Mouse (Mus musculus) MEL (cell line): ENCODE data around the gene Trank1. TPM values are rescaled to one million over a fixed set of nuclear protein-coding genes. Genes with fewer than 3 reads are reported as not detected.

ENCODE experiments used
- DNase-seq: peaks from one replicate; pipeline ENCODE4 v3.0.0; 2011; ENCODE audit warnings: low read depth, low spot score
- H3K27ac ChIP-seq: 2 replicates; pipeline ENCODE4 v1.5.1; 2012; ENCODE audit warnings: low read depth, mild to moderate bottlenecking, control low read depth, low read length, moderate library complexity; ENCODE audit not compliant: control insufficient read depth
- H3K27me3 ChIP-seq, 2 experiments: fragments of 150-350 bp in 1 of 2; sonication (generic) in 1 of 2; 2 replicates each; pipeline ENCODE4 v1.6.1; 2012; ENCODE audit warnings: low read length in 2 of 2, mild to moderate bottlenecking in 2 of 2, improper control_type of control experiment in 1 of 2, moderate library complexity in 1 of 2; ENCODE audit not compliant: insufficient read depth in 2 of 2, control insufficient read depth in 1 of 2
- H3K36me3 ChIP-seq, 2 experiments: 2 replicates each; pipeline ENCODE4 v1.6.1; 2012 to 2014; ENCODE audit warnings: low read length in 2 of 2, improper control_type of control experiment in 1 of 2, inconsistent platforms in 1 of 2, mild to moderate bottlenecking in 1 of 2; ENCODE audit not compliant: insufficient read depth in 2 of 2, control insufficient read depth in 1 of 2
- H3K4me1 ChIP-seq, 2 experiments: fragments of 150-350 bp in 1 of 2; sonication (generic) in 1 of 2; 2 replicates each; pipeline ENCODE4 v1.6.1; 2012; ENCODE audit warnings: low read length in 2 of 2, improper control_type of control experiment in 1 of 2, mild to moderate bottlenecking in 1 of 2; ENCODE audit not compliant: insufficient read depth in 2 of 2, control insufficient read depth in 1 of 2
- H3K4me3 ChIP-seq, 2 experiments: fragments of 150-350 bp in 1 of 2; sonication (generic) in 1 of 2; 2 replicates each; pipeline ENCODE4 v1.5.1; 2012; ENCODE audit warnings: low read depth in 2 of 2, low read length in 2 of 2, mild to moderate bottlenecking in 2 of 2, moderate library complexity in 2 of 2, control low read depth in 1 of 2, improper control_type of control experiment in 1 of 2; ENCODE audit not compliant: control insufficient read depth in 1 of 2, insufficient read depth in 1 of 2
- H3K79me2 ChIP-seq: 2 replicates; pipeline ENCODE4 v1.6.1; 2012; ENCODE audit warnings: mild to moderate bottlenecking, low read length, moderate library complexity; ENCODE audit not compliant: control insufficient read depth, poor library complexity, insufficient read depth
- H3K9ac ChIP-seq: 2 replicates; pipeline ENCODE4 v1.6.1; 2012; ENCODE audit warnings: low read depth, mild to moderate bottlenecking, control low read depth, low read length, moderate library complexity; ENCODE audit not compliant: control insufficient read depth, poor library complexity, severe bottlenecking
- H3K9me3 ChIP-seq: fragments of 150-350 bp; sonication (generic); replicated peaks from 2 replicates; pipeline ENCODE4 v1.6.1; 2012; ENCODE audit warnings: mild to moderate bottlenecking, low read length, improper control_type of control experiment, moderate library complexity; ENCODE audit not compliant: insufficient read depth
- BHLHE40 ChIP-seq: IDR thresholded peaks from 2 replicates; pipeline ENCODE4 v1.6.1; 2012; ENCODE audit warnings: low read depth, mild to moderate bottlenecking, inconsistent platforms, low read length, improper control_type of control experiment, borderline replicate concordance
- CTCF ChIP-seq, 3 experiments: IDR thresholded peaks in 2 of 3; conservative IDR thresholded peaks in 1 of 3; 2 replicates each; pipeline ENCODE4 v1.5.1; 2011 to 2012; ENCODE audit warnings: low read length in 3 of 3, low read depth in 2 of 3, mild to moderate bottlenecking in 2 of 3, improper control_type of control experiment in 1 of 3, inconsistent platforms in 1 of 3, mixed read lengths in 1 of 3, moderate library complexity in 1 of 3; ENCODE audit not compliant: control insufficient read depth in 1 of 3, insufficient read depth in 1 of 3, poor library complexity in 1 of 3, severe bottlenecking in 1 of 3
- E2F4 ChIP-seq: IDR thresholded peaks from 2 replicates; pipeline ENCODE4 v1.6.1; 2011; ENCODE audit warnings: low read depth, low read length, improper control_type of control experiment, borderline replicate concordance
- ELF1 ChIP-seq: IDR thresholded peaks from 2 replicates; pipeline ENCODE4 v1.6.1; 2014; ENCODE audit warnings: low read depth, mild to moderate bottlenecking, inconsistent platforms, low read length, improper control_type of control experiment, moderate library complexity
- ETS1 ChIP-seq: IDR thresholded peaks from 2 replicates; pipeline ENCODE4 v1.6.1; 2012; ENCODE audit warnings: low read depth, mild to moderate bottlenecking, inconsistent platforms, low read length, improper control_type of control experiment, moderate library complexity
- GABPA ChIP-seq: IDR thresholded peaks from 2 replicates; pipeline ENCODE4 v1.6.1; 2012; ENCODE audit warnings: low read depth, mild to moderate bottlenecking, inconsistent platforms, low read length, improper control_type of control experiment, moderate library complexity
- GATA1 ChIP-seq: IDR thresholded peaks from 2 replicates; pipeline ENCODE4 v1.6.1; 2011; ENCODE audit warnings: low read depth, low read length, improper control_type of control experiment
- MAX ChIP-seq: IDR thresholded peaks from 2 replicates; pipeline ENCODE4 v1.6.1; 2011; ENCODE audit warnings: low read length, improper control_type of control experiment
- MEF2A ChIP-seq: IDR thresholded peaks from 2 replicates; pipeline ENCODE4 v1.6.1; 2014; ENCODE audit warnings: low read depth, mild to moderate bottlenecking, inconsistent platforms, low read length, improper control_type of control experiment; ENCODE audit not compliant: poor library complexity, insufficient replicate concordance, severe bottlenecking; ENCODE audit errors: extremely low read depth
- MXI1 ChIP-seq: IDR thresholded peaks from 2 replicates; pipeline ENCODE4 v1.6.1; 2011; ENCODE audit warnings: mild to moderate bottlenecking, low read depth, low read length, improper control_type of control experiment
- MYB ChIP-seq: IDR thresholded peaks from 2 replicates; pipeline ENCODE4 v1.6.1; 2011; ENCODE audit warnings: mild to moderate bottlenecking, low read depth, low read length, improper control_type of control experiment
- MYC ChIP-seq: IDR thresholded peaks from 2 replicates; pipeline ENCODE4 v1.6.1; 2011; ENCODE audit warnings: low read depth, mild to moderate bottlenecking, low read length, improper control_type of control experiment, moderate library complexity
- NELFE ChIP-seq: IDR thresholded peaks from 2 replicates; pipeline ENCODE4 v1.6.1; 2011; ENCODE audit warnings: low read depth, low read length, improper control_type of control experiment
- POLR2AphosphoS2 ChIP-seq: IDR thresholded peaks from 2 replicates; pipeline ENCODE4 v1.6.1; 2011; ENCODE audit warnings: low read length, improper control_type of control experiment
- RAD21 ChIP-seq: IDR thresholded peaks from 2 replicates; pipeline ENCODE4 v1.6.1; 2011; ENCODE audit warnings: mild to moderate bottlenecking, low read depth, low read length, improper control_type of control experiment
- SIN3A ChIP-seq: IDR thresholded peaks from 2 replicates; pipeline ENCODE4 v1.6.1; 2012; ENCODE audit warnings: low read length, improper control_type of control experiment, inconsistent platforms
- SMC3 ChIP-seq: IDR thresholded peaks from 2 replicates; pipeline ENCODE4 v1.6.1; 2011; ENCODE audit warnings: low read depth, low read length, improper control_type of control experiment
- TAL1 ChIP-seq: IDR thresholded peaks from 2 replicates; pipeline ENCODE4 v1.6.1; 2012; ENCODE audit warnings: mild to moderate bottlenecking, inconsistent platforms, low read length, moderate library complexity, mixed read lengths
- TBP ChIP-seq: IDR thresholded peaks from 2 replicates; pipeline ENCODE4 v1.8.0; 2011; ENCODE audit warnings: low read depth, low read length, improper control_type of control experiment
- UBTF ChIP-seq: IDR thresholded peaks from 2 replicates; pipeline ENCODE4 v1.6.1; 2012; ENCODE audit warnings: low read depth, mild to moderate bottlenecking, inconsistent platforms, low read length, improper control_type of control experiment, moderate library complexity, borderline replicate concordance; ENCODE audit not compliant: insufficient read depth
- USF2 ChIP-seq, 2 experiments: IDR thresholded peaks; 2 replicates each; pipeline ENCODE4 v1.6.1; 2011 to 2012; ENCODE audit warnings: improper control_type of control experiment in 2 of 2, low read length in 2 of 2, borderline replicate concordance in 1 of 2, inconsistent platforms in 1 of 2, low read depth in 1 of 2, mild to moderate bottlenecking in 1 of 2; ENCODE audit not compliant: insufficient read depth in 1 of 2
- ZMIZ1 ChIP-seq: IDR thresholded peaks from 2 replicates; pipeline ENCODE4 v1.6.1; 2012; ENCODE audit warnings: low read depth, mild to moderate bottlenecking, inconsistent platforms, low read length, improper control_type of control experiment, moderate library complexity
- ZNF384 ChIP-seq: IDR thresholded peaks from 2 replicates; pipeline ENCODE4 v1.6.1; 2012; ENCODE audit warnings: low read depth, mild to moderate bottlenecking, inconsistent platforms, low read length, improper control_type of control experiment
- polyA plus RNA-seq, 2 experiments: library from polyadenylated mRNA; stranded (reverse) in 1 of 2; unstranded in 1 of 2; fragments of >175 nt in 1 of 2; fragments of >200 nt in 1 of 2; gene quantifications; 2 replicates each; pipeline versions ENCODE4 v1.2.1 to v1.2.4; 2012; ENCODE audit warnings: low replicate concordance in 2 of 2, low read depth in 1 of 2; ENCODE audit not compliant: insufficient read length in 2 of 2, insufficient read depth in 1 of 2, missing spikeins in 1 of 2
- total RNA-seq: library from RNA; depleted of rRNA; stranded (reverse); fragments of 300-350 nt; gene quantifications from 2 replicates; pipeline ENCODE4 v1.2.3, GENCODE M21; 2012

Gene Trank1
- total and polyA plus RNA-seq, 3 experiments = not detected

DNA sequence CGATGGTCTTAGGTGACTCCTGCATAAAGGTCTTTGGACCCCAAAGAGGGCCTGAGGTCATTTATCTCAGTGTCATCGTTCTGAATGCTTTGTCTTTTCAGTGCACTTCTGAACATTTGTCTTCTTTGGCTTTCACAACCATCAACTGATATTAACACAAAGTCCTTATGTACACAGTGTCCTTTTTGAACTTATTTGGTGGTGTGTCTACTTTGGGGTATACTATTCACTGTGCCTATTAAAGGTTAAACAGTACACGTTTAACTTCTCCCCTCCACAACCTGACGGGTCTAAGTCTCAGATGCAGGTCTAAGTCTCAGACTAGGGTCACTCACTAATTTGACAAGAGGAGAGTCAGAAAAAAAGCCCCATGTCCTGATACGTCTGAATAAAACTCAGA lies 40.9 kb upstream of the Trank1 start:
- peak overlapping the region; percentile 82 for H3K9ac ChIP-seq
- H3K4me3 ChIP-seq = peak overlapping the region; percentile 88 to 94
- peak overlapping the region; percentile 82 for H3K27ac ChIP-seq
- peaks cover 41% of the 10 kb centered on the region for H3K79me2 ChIP-seq
- DNase-seq = no peak
- peaks cover 7 to 11% of the 10 kb centered on the region in 2 experiments for H3K4me1 ChIP-seq
- no peak for TF ChIP-seq ETS1
- TF ChIP-seq SMC3 = no peak
- TF ChIP-seq POLR2AphosphoS2 = no peak
- no peak; the same call in 1 of the 2 replicates for TF ChIP-seq SIN3A
- TF ChIP-seq USF2 (IDR thresholded peaks at IDR 0.05; ENCODE audit: borderline replicate concordance in 1 of 2, insufficient read depth in 1 of 2, low read depth in 1 of 2, low read length in 2 of 2) = no peak
- H3K27me3 ChIP-seq = no peaks in the 10 kb centered on the region
- no peaks in the 10 kb centered on the region for H3K9me3 ChIP-seq
- peaks cover under 1 to 37% of the 10 kb centered on the region in 2 experiments for H3K36me3 ChIP-seq

DNA sequence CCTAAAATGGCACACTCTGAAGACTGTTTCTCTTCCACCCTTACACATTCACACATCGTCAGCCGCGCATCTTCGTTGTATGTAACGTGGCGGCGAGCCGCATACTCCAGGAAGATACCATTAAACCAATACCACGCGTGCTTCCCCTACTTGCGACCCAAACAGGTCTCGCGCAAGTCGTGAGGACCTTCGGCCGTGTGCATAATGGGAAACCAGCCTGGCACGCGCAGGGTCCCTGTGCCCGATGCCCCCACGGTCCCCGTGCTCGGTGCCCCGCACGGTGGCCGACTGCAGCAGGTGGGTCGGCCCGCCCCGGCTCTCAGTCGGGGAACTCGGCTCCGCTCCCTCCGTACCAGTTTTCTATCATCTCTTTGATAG lies 40.5 kb upstream of the Trank1 start:
- peak overlapping the region; percentile 88 to 94 for H3K4me3 ChIP-seq
- peaks cover 0 to 41% of the 10 kb centered on the region in 2 experiments for H3K36me3 ChIP-seq
- peaks cover 10 to 11% of the 10 kb centered on the region in 2 experiments for H3K4me1 ChIP-seq
- H3K9me3 ChIP-seq = no peaks in the 10 kb centered on the region
- peak overlapping the region; percentile 82 for H3K27ac ChIP-seq
- peaks cover 42% of the 10 kb centered on the region for H3K79me2 ChIP-seq
- H3K9ac ChIP-seq = peak overlapping the region; percentile 82
- no peak for DNase-seq
- TF ChIP-seq MAX (peak; percentile 78), SIN3A (peak; percentile 43; the same call in 1 of the 2 replicates), RAD21 (no peak), MYC (peak; percentile 80)
- TF ChIP-seq, all 39 proteins: peak for 3
- H3K27me3 ChIP-seq = no peaks in the 10 kb centered on the region

DNA sequence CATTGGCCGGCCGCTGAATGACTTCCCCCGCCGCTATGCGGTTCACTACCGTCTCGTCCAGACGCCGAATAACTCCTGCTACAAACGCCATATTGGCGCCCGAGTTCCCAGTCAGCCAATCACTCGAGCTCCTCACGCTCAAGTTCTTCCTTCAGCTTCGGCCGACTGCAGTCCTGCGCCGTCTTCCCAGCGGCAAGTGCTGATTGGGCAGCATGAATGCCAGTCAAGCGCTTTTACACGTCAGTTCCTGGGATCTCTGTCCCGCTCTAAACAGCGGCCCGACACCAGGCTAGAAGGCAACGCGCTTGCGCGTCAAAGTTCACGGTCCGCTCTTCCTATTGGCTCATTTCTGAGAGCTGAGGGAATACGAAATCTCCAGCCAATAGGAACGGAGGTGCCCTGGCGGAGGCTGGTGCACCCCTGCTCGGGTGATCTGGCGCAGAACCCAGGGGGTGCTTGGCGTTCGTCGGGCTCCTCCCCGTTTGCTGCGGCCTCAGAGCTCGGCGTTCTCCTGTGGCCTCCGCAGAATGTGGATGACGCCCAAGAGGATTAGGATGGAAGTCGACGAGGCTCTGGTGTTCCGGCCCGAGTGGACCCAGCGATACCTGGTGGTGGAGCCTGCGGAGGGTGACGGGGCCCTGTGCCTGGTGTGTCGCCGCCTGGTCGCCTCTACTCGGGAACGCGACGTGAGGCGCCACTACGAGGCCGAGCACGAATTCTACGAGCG lies 39.9 kb upstream of the Trank1 start, which contains the start of the genes Mlh1 and Epm2aip1:
Mlh1 (minus strand) TSS at position 358 of the 727 bp plus-strand sequence.
Epm2aip1 (plus strand) TSS at position 496 of the 727 bp plus-strand sequence.
- Histone ChIP-seq H3K4me3 (peak within 1 kb of the TSS; percentile 88 to 94), H3K27ac (peak within 1 kb of the TSS; percentile 82), H3K9me3 (no peaks in the 10 kb centered on the region), H3K27me3 (no peaks in the 10 kb centered on the region), H3K36me3 (peaks cover 0 to 44% of the 10 kb centered on the region in 2 experiments; a peak in 3 of 4 replicates), H3K79me2 (peaks cover 46% of the 10 kb centered on the region), H3K9ac (peak within 1 kb of the TSS; percentile 90), H3K4me1 (peaks cover 10 to 11% of the 10 kb centered on the region in 2 experiments)
- peak; percentile 100 for DNase-seq
- no peak; the same call in 1 of the 2 replicates for TF ChIP-seq ELF1
- no peak for TF ChIP-seq CTCF (IDR thresholded peaks at IDR 0.05 in 2 of 3, conservative IDR thresholded peaks at IDR 0.05 in 1 of 3; ENCODE audit: control insufficient read depth in 1 of 3, insufficient read depth in 1 of 3, low read depth in 2 of 3, low read length in 3 of 3, poor library complexity in 1 of 3, severe bottlenecking in 1 of 3)
- no peak for TF ChIP-seq MEF2A
- TF ChIP-seq BHLHE40 = 0 out of 2 replicates have a peak, but pooled peaks have one; percentile 42
- peak; percentile 72 for TF ChIP-seq SIN3A
- TF ChIP-seq MYB = no peak
- TF ChIP-seq GABPA = no peak
- TF ChIP-seq E2F4 = no peak; the same call in 1 of the 2 replicates
- TF ChIP-seq NELFE = peak; percentile 93
- no peak for TF ChIP-seq ZNF384
- TF ChIP-seq MAX = peak; percentile 36; the same call in 1 of the 2 replicates
- no peak for TF ChIP-seq GATA1
- TF ChIP-seq POLR2AphosphoS2 = peak; percentile 83; the same call in 1 of the 2 replicates
- TF ChIP-seq ZMIZ1 = peak; percentile 89; the same call in 1 of the 2 replicates
- TF ChIP-seq TBP = peak; percentile 90
- TF ChIP-seq MXI1 = peak; percentile 87
- no peak for TF ChIP-seq TAL1
- TF ChIP-seq RAD21 = no peak
- TF ChIP-seq UBTF = peak; percentile 86; the same call in 1 of the 2 replicates
